Mouse (Mus musculus) bone marrow, adult 2 months (tissue): ENCODE measurements around the gene Cuta. TPM values are rescaled to one million over a fixed set of nuclear protein-coding genes. Genes with fewer than 3 reads are reported as not detected.

ENCODE experiments used
- H3K27ac ChIP-seq: fragments of 200-500 bp; 2 replicates; pipeline ENCODE4 v1.5.1; 2012; ENCODE audit warnings: low read depth, mild to moderate bottlenecking, control low read depth, inconsistent platforms, low read length; ENCODE audit not compliant: control insufficient read depth, poor library complexity, insufficient read depth
- H3K4me1 ChIP-seq: fragments of 200-500 bp; 2 replicates; pipeline ENCODE4 v1.6.1; 2011; ENCODE audit warnings: low read length; ENCODE audit not compliant: control insufficient read depth, insufficient read depth
- H3K4me3 ChIP-seq: fragments of 200-500 bp; replicated peaks from 2 replicates; pipeline ENCODE3; 2011; ENCODE audit warnings: mild to moderate bottlenecking, low read depth, low read length, control low read depth; ENCODE audit not compliant: control insufficient read depth
- CTCF ChIP-seq: fragments of 200-500 bp; IDR thresholded peaks from 2 replicates; pipeline ENCODE4 v1.5.1; 2011; ENCODE audit warnings: low read length, control low read depth; ENCODE audit not compliant: control insufficient read depth, insufficient read depth
- POLR2A ChIP-seq: fragments of 200-500 bp; IDR thresholded peaks from 2 replicates; pipeline ENCODE4 v1.6.1; 2011; ENCODE audit warnings: low read depth, mild to moderate bottlenecking, control low read depth, low read length, borderline replicate concordance; ENCODE audit not compliant: control insufficient read depth
- WGBS: fragments of 180-500 bp; shearing (Covaris S2); methylation state at CpG from one replicate; pipeline ENCODE4 v1.1.7; 2018; 5-methylcytosine and 5-hydroxymethylcytosine counted together
- polyA plus RNA-seq: library from polyadenylated mRNA; stranded (reverse); fragments of >200 nt; gene quantifications from 2 replicates; pipeline ENCODE4 v1.2.4, GENCODE M21; 2011; ENCODE audit warnings: low replicate concordance; ENCODE audit not compliant: missing spikeins, insufficient read depth, insufficient read length

The Cuta gene
- polyA plus RNA-seq, 1 experiment = 99.0 TPM

- H3K4me3 ChIP-seq = peak within 1 kb of the TSS; percentile 99
- under 1% methylated on average over 74 of the region's 75 CpGs for WGBS
- no peaks in the 10 kb centered on the region; the same call in 1 of the 2 replicates for H3K4me1 ChIP-seq
- peak within 1 kb of the TSS; percentile 92 for H3K27ac ChIP-seq
- TF ChIP-seq POLR2A (peak; percentile 99), CTCF (no peak)
These were observed 33.6 kb upstream of the Cuta start, which contains the start of gene Zbtb9 for GRCm38 (mm10) chr17:26972703-26973574. Gene Zbtb9, plus strand, starts transcription at chr17:26973167.

DNA sequence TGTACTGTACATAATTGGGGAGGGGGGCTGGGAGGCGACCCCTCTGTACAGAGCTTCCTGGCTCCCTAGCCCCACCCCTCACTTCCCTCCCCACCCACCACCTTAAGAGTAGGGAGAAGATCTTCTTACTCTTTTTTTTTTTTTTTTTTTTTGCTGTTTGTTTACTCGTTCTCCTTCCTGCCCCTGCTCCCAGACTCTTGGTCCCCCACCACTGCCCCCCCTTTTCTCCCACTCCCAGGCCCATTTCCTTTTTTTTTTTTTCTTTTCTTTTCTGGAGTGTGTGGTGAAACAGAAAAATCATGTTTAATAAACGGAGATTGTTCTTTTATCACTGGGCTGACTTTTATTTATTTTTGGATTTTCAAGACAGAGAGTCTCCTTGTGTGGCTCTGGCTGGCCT, 32.7 kb upstream of the Cuta start:
- WGBS = 2% methylated on average over 3 of the region's 3 CpGs
- Histone ChIP-seq H3K27ac (peak overlapping the region; percentile 92), H3K4me3 (peak overlapping the region; percentile 99), H3K4me1 (no peaks in the 10 kb centered on the region; the same call in 1 of the 2 replicates)
- TF ChIP-seq CTCF (no peak), POLR2A (no peak)

- H3K4me3 ChIP-seq = no peak overlapping the region
- no peak for TF ChIP-seq CTCF
- H3K27ac ChIP-seq = no peak overlapping the region
- H3K4me1 ChIP-seq = no peaks in the 10 kb centered on the region; the same call in 1 of the 2 replicates
- WGBS = 78% methylated on average over 8 of the region's 8 CpGs
These were observed 32.0 kb upstream of the Cuta start for GRCm38 (mm10) chr17:26971247-26971905.

DNA sequence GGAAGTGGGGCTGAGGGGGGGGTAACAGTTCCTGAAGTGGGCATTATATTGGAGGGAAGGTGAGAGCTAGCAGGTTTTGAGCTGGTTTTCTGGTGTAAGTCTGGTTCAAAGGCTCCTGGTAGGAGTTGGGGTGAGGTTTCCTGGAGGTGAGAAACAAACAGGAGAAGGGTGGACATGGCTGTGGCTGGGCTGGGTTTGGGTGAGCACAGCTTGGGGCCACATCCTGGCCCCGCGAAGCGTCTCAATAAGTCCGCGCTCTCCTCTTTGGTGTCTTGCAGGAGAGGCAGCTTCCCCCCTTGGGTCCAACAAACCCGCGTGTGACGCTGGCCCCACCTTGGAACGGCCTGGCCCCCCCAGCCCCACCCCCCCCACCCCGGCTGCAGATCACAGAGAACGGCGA, 30.9 kb upstream of the Cuta start:
- TF ChIP-seq CTCF (no peak), POLR2A (no peak)
- H3K27ac ChIP-seq = no peak overlapping the region
- 66% methylated on average over 12 of the region's 12 CpGs for WGBS

DNA sequence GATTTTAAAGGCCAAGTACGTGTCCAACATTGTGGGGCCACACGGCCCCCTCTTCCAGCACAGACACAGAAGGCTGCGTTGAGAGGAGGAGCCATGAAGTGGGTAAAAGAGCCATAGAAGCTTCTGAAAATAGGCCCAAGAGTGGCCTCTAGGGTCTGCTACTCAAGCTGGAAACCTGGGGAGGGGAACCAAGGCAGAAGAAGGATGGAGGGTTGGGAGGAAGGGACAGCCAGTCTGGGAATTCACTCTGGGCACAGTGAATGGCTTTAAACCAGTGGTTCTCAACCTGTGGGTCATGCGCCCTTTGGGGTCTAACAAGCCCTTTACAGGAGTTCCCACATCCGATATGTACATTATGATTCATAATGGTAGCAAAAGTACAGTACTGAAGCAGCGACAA, 29.9 kb upstream of the Cuta start:
- WGBS = 80% methylated on average over 6 of the region's 6 CpGs
- no peaks in the 10 kb centered on the region; the same call in 1 of the 2 replicates for H3K4me1 ChIP-seq
- TF ChIP-seq POLR2A (no peak), CTCF (no peak)
- H3K4me3 ChIP-seq = no peak overlapping the region
- no peak overlapping the region for H3K27ac ChIP-seq

More for the DNA sequence above, 30.9 kb upstream of the Cuta start:
- Histone ChIP-seq H3K4me3 (no peak overlapping the region), H3K4me1 (no peaks in the 10 kb centered on the region; the same call in 1 of the 2 replicates)

DNA sequence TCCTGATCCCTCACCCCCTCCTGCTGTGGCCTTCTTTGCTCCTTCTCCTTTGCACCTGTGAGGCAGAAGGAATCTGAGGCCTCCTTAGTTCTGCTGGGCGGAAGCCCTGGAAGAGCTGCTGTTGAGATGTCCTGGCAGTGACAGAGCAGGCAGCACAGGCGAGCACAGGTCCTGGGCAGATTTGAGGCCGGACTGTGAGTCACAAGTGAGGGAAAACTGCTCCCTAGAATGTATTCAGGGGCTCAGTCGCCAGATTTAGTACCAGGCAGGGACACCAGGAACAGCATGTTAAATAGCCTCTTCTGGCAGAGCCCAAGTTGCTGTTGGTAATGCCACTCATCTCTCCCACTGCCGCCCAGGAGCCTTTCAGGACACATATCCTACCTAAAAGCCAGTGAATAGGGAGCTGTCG, 28.8 kb upstream of the Cuta start:
- no peak overlapping the region for H3K4me3 ChIP-seq
- H3K27ac ChIP-seq = no peak overlapping the region
- TF ChIP-seq POLR2A (no peak), CTCF (no peak)
- WGBS = 82% methylated on average over 6 of the region's 6 CpGs
- H3K4me1 ChIP-seq = no peaks in the 10 kb centered on the region

DNA sequence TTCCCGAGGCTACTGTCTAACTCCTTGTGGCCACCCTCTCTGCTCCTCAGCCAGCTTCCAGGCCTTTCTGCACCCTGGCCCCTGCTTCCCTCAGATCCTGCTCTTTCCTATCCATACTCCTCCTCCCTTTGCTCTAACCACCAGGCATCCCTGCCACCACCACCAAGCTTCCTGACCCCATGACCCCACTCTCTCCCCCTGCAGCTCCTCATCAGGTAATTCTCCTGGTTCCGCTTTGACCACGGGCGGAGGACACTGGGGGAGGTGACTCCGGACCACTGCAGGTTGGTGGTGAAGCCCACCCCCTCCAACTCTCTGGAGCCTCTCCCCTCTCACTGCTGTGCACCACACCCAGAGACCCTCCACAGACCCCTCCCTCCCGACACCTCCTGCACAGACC, 28.1 kb upstream of the Cuta start:
- no peak for TF ChIP-seq CTCF
- TF ChIP-seq POLR2A = no peak
- Histone ChIP-seq H3K27ac (no peak overlapping the region), H3K4me3 (no peak overlapping the region), H3K4me1 (no peaks in the 10 kb centered on the region)
- 92% methylated on average over 6 of the region's 6 CpGs for WGBS

GRCm38 (mm10) chr17:26966993-26967392, 27.6 kb upstream of the Cuta start:
- WGBS = 92% methylated on average over 11 of the region's 11 CpGs
- TF ChIP-seq CTCF (no peak), POLR2A (no peak)
- no peaks in the 10 kb centered on the region for H3K4me1 ChIP-seq
- H3K27ac ChIP-seq = no peak overlapping the region
- H3K4me3 ChIP-seq = no peak overlapping the region
